Mouse (Mus musculus) embryonic facial prominence, embryonic 14.5 days (tissue): ENCODE results near the gene Hnrnpul2. TPM values are rescaled to one million over a fixed set of nuclear protein-coding genes. Genes with fewer than 3 reads are reported as not detected.
"Not testable (repeated sequence)": the region's sequence is repeated elsewhere in the genome, so short reads cannot be mapped to it uniquely, and the experiment has no call there.

Experiments
- ATAC-seq: fragments of 200-750 bp; cut with Nextera tagmentation; 2 replicates; pipeline ENCODE4 v1.8.0; 2017; ENCODE audit warnings: low read depth, moderate number of reproducible peaks, moderate TSS enrichment
- DNase-seq: peaks from one replicate; pipeline ENCODE4 v3.0.0-alpha.2; 2015; ENCODE audit warnings: low spot score
- H3K27ac ChIP-seq: fragments of 300-500 bp; sonication (generic); replicated peaks from 2 replicates; pipeline ENCODE4 v1.5.1; 2014; ENCODE audit warnings: low read depth, mild to moderate bottlenecking, low read length, moderate library complexity
- H3K27me3 ChIP-seq: fragments of 300-500 bp; sonication (generic); replicated peaks from 2 replicates; pipeline ENCODE4 v1.6.1; 2014; ENCODE audit warnings: low read length; ENCODE audit not compliant: control insufficient read depth, insufficient read depth
- H3K36me3 ChIP-seq: fragments of 300-500 bp; sonication (generic); 2 replicates; pipeline ENCODE4 v1.6.1; 2014; ENCODE audit warnings: low read length, mixed read lengths; ENCODE audit not compliant: control insufficient read depth, insufficient read depth
- H3K4me1 ChIP-seq: fragments of 300-500 bp; sonication (generic); 2 replicates; pipeline ENCODE4 v1.6.1; 2014; ENCODE audit warnings: antibody characterized with exemption, low read length; ENCODE audit not compliant: control insufficient read depth, insufficient read depth
- H3K4me2 ChIP-seq: fragments of 300-500 bp; sonication (generic); 2 replicates; pipeline ENCODE4 v1.6.1; 2014; ENCODE audit warnings: low read depth, mild to moderate bottlenecking, low read length, moderate library complexity, mixed read lengths
- H3K4me3 ChIP-seq: fragments of 300-500 bp; sonication (generic); 2 replicates; pipeline ENCODE4 v1.5.1; 2014; ENCODE audit warnings: low read depth, mild to moderate bottlenecking, low read length
- H3K9ac ChIP-seq: fragments of 300-500 bp; sonication (generic); 2 replicates; pipeline ENCODE4 v1.6.1; 2014; ENCODE audit warnings: low read depth, mild to moderate bottlenecking, low read length, moderate library complexity, mixed read lengths
- H3K9me3 ChIP-seq: fragments of 300-500 bp; sonication (generic); 2 replicates; pipeline ENCODE4 v1.6.1; 2016; ENCODE audit warnings: low read length; ENCODE audit not compliant: control insufficient read depth
- WGBS: fragments of 180-500 bp; shearing (Covaris S2); extraction: QIAGEN DNeasy Blood & Tissue Kit; methylation state at CpG from one replicate; pipeline ENCODE4 v1.1.7; 2014; 5-methylcytosine and 5-hydroxymethylcytosine counted together
- polyA plus RNA-seq: library from polyadenylated mRNA; unstranded; fragments of >200 nt; fragmentation: Nextera tagmentation; extraction: Ambion mirVana; gene quantifications from 2 replicates; pipeline ENCODE4 v1.2.1, GENCODE M21; 2014

The Hnrnpul2 gene
- polyA plus RNA-seq, 1 experiment from 2014 or later: 9.2 TPM

GRCm38 (mm10) chr19:8829660-8830059 is 9.8 kb downstream of the Hnrnpul2 start, which contains the start of gene AC129217.1:
Gene AC129217.1, plus strand, starts transcription at chr19:8829773.
- Histone ChIP-seq H3K4me2 (no peak within 1 kb of the TSS), H3K4me1 (no peaks in the 10 kb centered on the region), H3K36me3 (peaks cover 100% of the 10 kb centered on the region), H3K27me3 (no peaks in the 10 kb centered on the region), H3K9ac (no peak within 1 kb of the TSS), H3K4me3 (no peak within 1 kb of the TSS), H3K27ac (no peak within 1 kb of the TSS), H3K9me3 (no peaks in the 10 kb centered on the region)
- ATAC-seq (no peak), DNase-seq (no peak)
- 91% methylated on average over 8 of the region's 8 CpGs for WGBS

- no peaks in the 10 kb centered on the region for H3K4me1 ChIP-seq
- H3K9ac ChIP-seq: no peak overlapping the region
- ATAC-seq (no peak), DNase-seq (no peak)
- H3K27me3 ChIP-seq: no peaks in the 10 kb centered on the region
- H3K27ac ChIP-seq: no peak overlapping the region
- H3K4me2 ChIP-seq: no peak overlapping the region
- peaks cover 97% of the 10 kb centered on the region for H3K36me3 ChIP-seq
- H3K9me3 ChIP-seq: no peaks in the 10 kb centered on the region
- no peak overlapping the region for H3K4me3 ChIP-seq
- WGBS: 95% methylated on average over 8 of the region's 8 CpGs
Observed at GRCm38 (mm10) chr19:8830664-8831063, 10.9 kb downstream of the Hnrnpul2 start.

DNA sequence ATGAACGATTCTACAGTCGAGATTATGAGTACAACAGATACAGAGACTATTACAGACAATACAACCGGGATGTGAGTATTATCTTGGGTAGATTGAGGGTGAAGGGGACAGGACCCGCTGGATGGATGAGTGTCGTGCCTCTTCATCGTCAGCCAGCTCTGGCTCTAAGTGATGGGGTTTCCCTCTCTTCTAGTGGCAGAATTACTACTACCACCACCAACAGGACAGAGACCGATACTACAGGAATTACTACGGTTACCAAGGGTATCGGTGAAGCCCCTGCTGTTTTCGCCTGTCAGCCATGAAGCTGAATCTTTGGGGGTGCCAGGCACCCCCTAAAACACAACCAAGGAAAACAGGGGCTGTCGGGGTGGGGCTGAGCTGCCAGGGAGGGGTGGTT is 11.5 kb downstream of the Hnrnpul2 start:
- H3K27ac ChIP-seq: no peak overlapping the region
- WGBS: 86% methylated on average over 11 of the region's 11 CpGs
- H3K4me2 ChIP-seq: no peak overlapping the region
- H3K36me3 ChIP-seq: peaks cover 96% of the 10 kb centered on the region
- DNase-seq (no peak), ATAC-seq (no peak)
- H3K4me3 ChIP-seq: no peak overlapping the region
- no peak overlapping the region for H3K9ac ChIP-seq
- H3K27me3 ChIP-seq: no peaks in the 10 kb centered on the region
- H3K9me3 ChIP-seq: no peaks in the 10 kb centered on the region
- H3K4me1 ChIP-seq: no peaks in the 10 kb centered on the region

DNA sequence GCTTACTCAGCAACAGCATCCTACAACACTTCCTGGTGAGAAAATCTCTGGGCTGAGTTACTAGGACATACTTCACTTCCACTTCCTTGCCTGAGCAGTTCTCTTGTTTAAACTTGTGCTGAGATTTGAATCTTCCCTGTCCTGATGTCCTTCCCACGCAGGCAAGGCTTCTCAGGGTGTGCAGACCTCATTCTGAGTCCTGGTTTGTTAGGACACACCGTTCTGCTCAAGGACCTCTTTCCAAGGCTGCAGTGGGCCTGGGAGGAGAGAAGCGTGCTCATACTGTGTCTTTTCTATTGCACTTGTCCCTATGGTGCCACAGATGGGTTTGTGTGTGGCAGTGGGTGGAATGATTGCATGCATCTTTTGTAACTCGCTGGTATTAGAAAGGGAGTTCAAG is 13.2 kb downstream of the Hnrnpul2 start:
- Histone ChIP-seq H3K4me1 (no peaks in the 10 kb centered on the region; the same call in 1 of the 2 replicates), H3K4me3 (no peak overlapping the region), H3K27ac (no peak overlapping the region), H3K4me2 (no peak overlapping the region), H3K36me3 (peaks cover 80% of the 10 kb centered on the region), H3K9me3 (no peaks in the 10 kb centered on the region), H3K27me3 (no peaks in the 10 kb centered on the region), H3K9ac (no peak overlapping the region)
- WGBS: 94% methylated on average over 4 of the region's 4 CpGs
- DNase-seq (no peak), ATAC-seq (no peak)

GRCm38 (mm10) chr19:8836327-8836726 is 16.5 kb downstream of the Hnrnpul2 start:
- not testable (repeated sequence) for H3K27ac ChIP-seq, H3K4me2 ChIP-seq

DNA sequence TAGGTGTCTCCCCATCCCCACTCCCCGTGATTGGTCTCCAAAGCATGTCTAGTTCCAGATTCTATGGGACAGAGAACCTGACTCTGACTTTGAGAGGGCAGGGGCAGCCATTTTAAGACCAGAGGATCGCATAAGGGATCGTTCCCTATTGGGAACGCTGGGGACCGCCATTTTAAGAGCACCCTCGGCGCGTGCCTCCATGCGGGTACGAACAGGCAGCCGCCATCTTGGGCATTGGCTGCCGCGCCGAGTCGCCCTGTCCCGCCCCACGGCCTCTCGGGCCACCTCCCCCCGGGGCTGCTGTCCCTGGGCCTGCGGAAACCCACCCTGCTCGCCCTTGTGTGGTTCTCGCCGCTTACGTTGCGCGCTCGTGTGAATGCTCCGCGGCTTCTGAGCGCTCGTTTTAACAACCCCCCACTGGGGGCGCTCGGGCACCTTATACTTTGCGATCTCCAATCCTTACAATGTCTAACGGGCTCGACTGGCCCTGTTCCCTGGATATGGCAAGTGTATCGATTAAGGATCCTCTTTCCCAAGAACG is 17.5 kb downstream of the Hnrnpul2 start, which contains the start of gene Bscl2:
TSS of gene Bscl2 (plus strand) at position 217 of the 541 bp plus-strand sequence.
- Histone ChIP-seq H3K9ac (peak within 1 kb of the TSS; percentile 73), H3K4me1 (peaks cover 23% of the 10 kb centered on the region), H3K4me2 (peak within 1 kb of the TSS; percentile 63), H3K27me3 (no peaks in the 10 kb centered on the region), H3K9me3 (no peaks in the 10 kb centered on the region), H3K4me3 (peak within 1 kb of the TSS; percentile 44), H3K36me3 (peaks cover 38% of the 10 kb centered on the region), H3K27ac (peak within 1 kb of the TSS; percentile 97)
- peak; percentile 92 for DNase-seq
- peak; percentile 84 for ATAC-seq
- WGBS: under 1% methylated on average over 28 of the region's 38 CpGs

More at GRCm38 (mm10) chr19:8836327-8836726, 16.5 kb downstream of the Hnrnpul2 start:
- ATAC-seq, H3K9me3 ChIP-seq, H3K27me3 ChIP-seq, DNase-seq, H3K4me3 ChIP-seq, H3K9ac ChIP-seq: not testable (repeated sequence)
- peaks cover 23% of the 10 kb centered on the region for H3K4me1 ChIP-seq
- peaks cover 46% of the 10 kb centered on the region for H3K36me3 ChIP-seq
- WGBS: 96% methylated on average over 10 of the region's 10 CpGs

GRCm38 (mm10) chr19:8838041-8838730 is 18.4 kb downstream of the Hnrnpul2 start:
- H3K4me2 ChIP-seq: peak overlapping the region; percentile 63
- peaks cover 35% of the 10 kb centered on the region for H3K36me3 ChIP-seq
- DNase-seq (peak; percentile 33), ATAC-seq (0 out of 2 replicates have a peak, but pooled peaks have one; percentile 13)
- no peaks in the 10 kb centered on the region for H3K9me3 ChIP-seq
- peaks cover 23% of the 10 kb centered on the region for H3K4me1 ChIP-seq
- peak overlapping the region; percentile 44 for H3K4me3 ChIP-seq
- WGBS: 13% methylated on average over 15 of the region's 15 CpGs
- H3K27ac ChIP-seq: peak overlapping the region; percentile 97
- H3K9ac ChIP-seq: peak overlapping the region; percentile 73
- no peaks in the 10 kb centered on the region for H3K27me3 ChIP-seq

- DNase-seq (peak; percentile 55), ATAC-seq (peak; percentile 64)
- Histone ChIP-seq H3K27ac (peak within 1 kb of the TSS; percentile 97), H3K4me1 (peaks cover 23% of the 10 kb centered on the region), H3K27me3 (no peaks in the 10 kb centered on the region), H3K9ac (peak within 1 kb of the TSS; percentile 73), H3K4me2 (peak within 1 kb of the TSS; percentile 75), H3K4me3 (peak within 1 kb of the TSS; percentile 44), H3K9me3 (no peaks in the 10 kb centered on the region), H3K36me3 (peaks cover 24% of the 10 kb centered on the region)
- WGBS: 56% methylated on average over 11 of the region's 11 CpGs
Observed at GRCm38 (mm10) chr19:8839103-8839907, 19.5 kb downstream of the Hnrnpul2 start, which contains the start of gene Gng3. Gene Gng3, minus strand, starts transcription at chr19:8839194.
